Mouse (Mus musculus) gastrocnemius, postnatal 10 days (tissue): Measurements from ENCODE around the gene Efcab5. TPM values are rescaled to one million over a fixed set of nuclear protein-coding genes. Genes with fewer than 3 reads are reported as not detected.
"Not testable (repeated sequence)": the region's sequence is repeated elsewhere in the genome, so short reads cannot be mapped to it uniquely, and the experiment has no call there.

Source experiments
- DNase-seq: peaks from one replicate; pipeline ENCODE4 v3.0.0; 2021; ENCODE audit warnings: mixed read lengths
- microRNA-seq, 2 experiments: library from miRNA; unstranded; fragments of <30 nt; microRNA quantifications; one replicate each; pipeline ENCODE4 v1.2.0; 2021
- total RNA-seq, 2 experiments: library from RNA; stranded (reverse); gene quantifications; 2 replicates each; pipeline ENCODE4 v1.2.3; 2021

Efcab5 gene
- total RNA-seq, 2 experiments from 2014 or later: 0.28 to 0.75 TPM

- DNase-seq: no peak
These were observed 93.6 kb downstream of the Efcab5 start for GRCm38 (mm10) chr11:77095206-77095605.

GRCm38 (mm10) chr11:77094136-77094535 is 94.6 kb downstream of the Efcab5 start:
- no peak for DNase-seq

GRCm38 (mm10) chr11:77093208-77093607 is 95.6 kb downstream of the Efcab5 start:
- DNase-seq: peak; percentile 55

- DNase-seq: no peak
These were observed 99.6 kb downstream of the Efcab5 start for GRCm38 (mm10) chr11:77089162-77089561.

GRCm38 (mm10) chr11:77087004-77087403 is 101.8 kb downstream of the Efcab5 start:
- DNase-seq: no peak

GRCm38 (mm10) chr11:77084001-77084682 is 104.6 kb downstream of the Efcab5 start:
- DNase-seq: no peak

- DNase-seq: no peak
These were observed 109.4 kb downstream of the Efcab5 start for GRCm38 (mm10) chr11:77079361-77079760.

GRCm38 (mm10) chr11:77078273-77079134 is 110.3 kb downstream of the Efcab5 start, which contains the start of gene Nsrp1:
Nsrp1 (minus strand) TSS chr11:77078435.
- peak; percentile 88 for DNase-seq

- DNase-seq: no peak
These were observed 111.0 kb downstream of the Efcab5 start for GRCm38 (mm10) chr11:77077792-77078191.

- not testable (repeated sequence) for DNase-seq
These were observed 111.4 kb downstream of the Efcab5 start for GRCm38 (mm10) chr11:77077331-77077730.

GRCm38 (mm10) chr11:77070721-77071120 is 118.0 kb downstream of the Efcab5 start:
- DNase-seq: no peak

GRCm38 (mm10) chr11:77068825-77069224 is 119.9 kb downstream of the Efcab5 start:
- no peak for DNase-seq

- no peak for DNase-seq
These were observed 125.4 kb downstream of the Efcab5 start for GRCm38 (mm10) chr11:77063406-77063805.

GRCm38 (mm10) chr11:77061951-77062350 is 126.8 kb downstream of the Efcab5 start:
- DNase-seq: no peak

- no peak for DNase-seq
These were observed 146.0 kb downstream of the Efcab5 start for GRCm38 (mm10) chr11:77042816-77043215.

GRCm38 (mm10) chr11:77041891-77042290 is 146.9 kb downstream of the Efcab5 start:
- no peak for DNase-seq

Small RNA genes within 50 kb of the gene (microRNA-seq; reads per million reads assigned to microRNA genes)
- 492 to 559 reads per million in 2 experiments for gene Mir423

Other genes with a start within 250 kb of the Efcab5 start
- 1 to 10 TPM in 1 of 2 experiments, under 1 TPM in 1; 0.79 to 1.2 TPM for gene Slc6a4, start 190.4 kb downstream of the Efcab5 start, total RNA-seq
- gene Nsrp1, start 110.5 kb downstream of the Efcab5 start, total RNA-seq: 10 to 100 TPM; 12.4 to 18.0 TPM
- 10 to 100 TPM; 37.3 to 37.6 TPM for gene Ssh2, start 27.3 kb upstream of the Efcab5 start, total RNA-seq